Mouse (Mus musculus) erythroblast, embryonic 14.5 days (primary cell): ENCODE measurements around the gene Aste1.

Source experiments
- GATA1 ChIP-seq: IDR thresholded peaks from 2 replicates; pipeline ENCODE4 v1.6.1; 2012; ENCODE audit warnings: low read length, inconsistent platforms, mixed read lengths
- TAL1 ChIP-seq: IDR thresholded peaks from 3 replicates; pipeline ENCODE4 v1.6.1; 2012; ENCODE audit warnings: low read length, inconsistent platforms, mixed read lengths

DNA sequence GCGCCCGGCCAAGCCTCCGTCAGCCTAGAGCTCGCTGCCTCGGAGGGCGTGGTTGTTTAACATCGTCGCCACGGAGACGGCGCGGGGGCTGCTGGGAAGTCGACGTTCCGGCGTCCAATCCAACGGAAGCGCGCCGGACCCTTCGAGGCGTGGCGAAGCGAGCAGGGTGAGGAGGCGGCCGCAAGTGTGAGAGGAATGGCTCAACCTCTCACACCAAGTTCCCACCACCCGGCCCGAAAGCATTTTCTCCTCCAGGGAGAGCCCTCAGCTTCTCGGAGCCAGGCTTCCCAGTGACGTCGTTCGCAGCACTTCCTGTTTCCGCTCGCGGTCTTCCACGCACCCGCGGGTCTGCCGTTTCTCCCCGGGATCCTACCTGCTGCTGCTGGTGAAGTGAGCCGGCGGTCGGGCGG, at the start of gene Aste1, which contains the start of gene Nek11:
- no peak for TF ChIP-seq TAL1
- TF ChIP-seq GATA1, result no peak
